Mouse (Mus musculus) Patski (cell line): ENCODE measurements around the gene Upf1. TPM values are rescaled to one million over a fixed set of nuclear protein-coding genes. Genes with fewer than 3 reads are reported as not detected.

ENCODE experiments used
- ATAC-seq: fragments of 100-300 bp; one replicate; pipeline ENCODE4 v1.8.0; 2021
- CTCF ChIA-PET: fragments of 350-600 bp; sonication (Branson Sonifier 250); formaldehyde crosslinking; loops from one replicate; lab custom pipeline; 2022; ENCODE audit warnings: inconsistent platforms; lab: Charles Lee
- POLR2A ChIA-PET: fragments of 350-600 bp; sonication (Branson Sonifier 250); formaldehyde crosslinking; loops from one replicate; lab custom pipeline; 2022; ENCODE audit warnings: antibody characterized with exemption, inconsistent platforms; lab: Charles Lee
- DNase-seq: peaks from one replicate; pipeline ENCODE4 v3.0.0-alpha.2; 2011; ENCODE audit warnings: low read depth, low spot score
- H3K27me3 ChIP-seq: fragments of 371-371 bp; one replicate; pipeline ENCODE4 v1.5.1; 2021
- CTCF ChIP-seq: fragments of 100-300 bp; IDR thresholded peaks from one replicate; pipeline ENCODE4 v1.5.1; 2021
- in situ Hi-C: fragments of 300-500 bp; cut with MboI; formaldehyde crosslinking; loops from 3 replicates; pipeline ENCODE4 v1.11.1; 2018; ENCODE audit warnings: low pct_unique_long_range_greater_than_20kb, mixed read lengths
- polyA plus RNA-seq: library from polyadenylated mRNA; unstranded; gene quantifications from one replicate; pipeline ENCODE4 v1.2.3, GENCODE M21; 2021

The Upf1 gene
- polyA plus RNA-seq, 1 experiment from 2014 or later, result 44.5 TPM

GRCm38 (mm10) chr8:70347443-70347842 is 5.6 kb downstream of the Upf1 start:
- DNase-seq (no peak), ATAC-seq (no peak)
- ChIA-PET POLR2A (no interaction called here), CTCF (interaction anchor here (1.2 kb wide), 1 partner anchor 11 kb away, joined by 3 read pairs; no protein-coding TSS in a partner anchor)
- in situ Hi-C loops, result no loop called here
- TF ChIP-seq CTCF, result no peak
- no peaks in the 10 kb centered on the region for H3K27me3 ChIP-seq

GRCm38 (mm10) chr8:70344279-70344678 is 8.8 kb downstream of the Upf1 start:
- ChIA-PET POLR2A (interaction anchor here (0.9 to 1.1 kb wide), 3 partner anchors 9 to 159 kb away, joined by 3 to 4 read pairs (median 3); partner anchors contain the start of gene Upf1), CTCF (interaction anchor here (0.7 to 1.6 kb wide), 3 partner anchors 9 to 52 kb away, joined by 3 to 5 read pairs (median 3); partner anchors contain the start of gene Upf1)
- in situ Hi-C loops, result loop anchor here (5.0 kb wide), 1 partner anchor 33 kb away; no protein-coding TSS in a partner anchor
- no peak for TF ChIP-seq CTCF
- H3K27me3 ChIP-seq, result no peaks in the 10 kb centered on the region
- DNase-seq (no peak), ATAC-seq (no peak)

DNA sequence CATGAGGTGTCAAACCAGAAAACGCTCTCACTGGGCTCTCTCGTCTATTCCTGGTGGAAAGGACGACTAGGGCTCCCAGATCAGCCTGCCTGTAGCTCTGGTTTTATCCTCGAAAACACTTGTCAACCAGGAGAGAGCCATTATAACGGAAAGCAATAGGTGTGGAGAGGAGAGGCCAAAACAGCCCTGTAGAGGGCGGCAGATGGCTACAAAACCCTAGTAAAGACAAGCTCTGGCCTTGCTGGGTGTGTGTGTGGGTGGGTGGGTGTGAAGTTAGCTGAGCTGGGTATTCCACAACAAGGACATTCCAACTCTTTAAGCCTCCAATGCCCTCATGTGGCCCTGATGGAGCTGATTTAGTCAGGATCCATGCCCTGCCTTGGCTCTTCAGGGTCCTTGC is 9.4 kb downstream of the Upf1 start:
- in situ Hi-C loops, result loop anchor here (5.0 kb wide), 1 partner anchor 34 kb away; no protein-coding TSS in a partner anchor
- no peak for ATAC-seq
- TF ChIP-seq CTCF, result no peak
- DNase-seq, result no peak
- ChIA-PET CTCF (interaction anchor here (0.7 to 2.4 kb wide), 6 partner anchors 9 to 161 kb away, joined by 3 to 7 read pairs (median 4); partner anchors contain the start of gene Upf1), POLR2A (interaction anchor here (0.9 to 1.5 kb wide), 4 partner anchors 9 to 160 kb away, joined by 3 to 4 read pairs (median 3); partner anchors contain the start of gene Upf1)
- H3K27me3 ChIP-seq, result no peaks in the 10 kb centered on the region

- DNase-seq (no peak), ATAC-seq (no peak)
- ChIA-PET POLR2A (interaction anchor here (1.1 to 1.5 kb wide), 3 partner anchors 10 to 160 kb away, joined by 3 read pairs; partner anchors contain the start of gene Upf1), CTCF (interaction anchor here (1.0 to 2.4 kb wide), 5 partner anchors 9 to 161 kb away, joined by 3 to 7 read pairs (median 3); no protein-coding TSS in a partner anchor)
- in situ Hi-C loops, result loop anchor here (5.0 kb wide), 1 partner anchor 34 kb away; no protein-coding TSS in a partner anchor
- no peaks in the 10 kb centered on the region for H3K27me3 ChIP-seq
- TF ChIP-seq CTCF, result no peak
These were observed 10.0 kb downstream of the Upf1 start for GRCm38 (mm10) chr8:70343076-70343475.

- POLR2A ChIA-PET, result no interaction called here
- no peak for TF ChIP-seq CTCF
- no peak for DNase-seq
- no peaks in the 10 kb centered on the region for H3K27me3 ChIP-seq
- in situ Hi-C loops, result loop anchor here (5.0 kb wide), 1 partner anchor 35 kb away; no protein-coding TSS in a partner anchor
- CTCF ChIA-PET, result interaction anchor here (1.4 to 2.4 kb wide), 2 partner anchors 16 to 41 kb away, joined by 3 to 7 read pairs; no protein-coding TSS in a partner anchor
- no peak for ATAC-seq
These were observed 11.1 kb downstream of the Upf1 start for GRCm38 (mm10) chr8:70342007-70342406.

- in situ Hi-C loops, result loop anchor here (5.0 kb wide), 1 partner anchor 37 kb away; no protein-coding TSS in a partner anchor
- ATAC-seq, result no peak
- ChIA-PET POLR2A (interaction anchor here (0.6 kb wide), 1 partner anchor 50 kb away, joined by 3 read pairs; no protein-coding TSS in a partner anchor), CTCF (interaction anchor here (1.4 kb wide), 1 partner anchor 164 kb away, joined by 4 read pairs; no protein-coding TSS in a partner anchor)
- no peak for DNase-seq
- H3K27me3 ChIP-seq, result no peaks in the 10 kb centered on the region
- TF ChIP-seq CTCF, result no peak
These were observed 12.4 kb downstream of the Upf1 start for GRCm38 (mm10) chr8:70340659-70341058.

DNA sequence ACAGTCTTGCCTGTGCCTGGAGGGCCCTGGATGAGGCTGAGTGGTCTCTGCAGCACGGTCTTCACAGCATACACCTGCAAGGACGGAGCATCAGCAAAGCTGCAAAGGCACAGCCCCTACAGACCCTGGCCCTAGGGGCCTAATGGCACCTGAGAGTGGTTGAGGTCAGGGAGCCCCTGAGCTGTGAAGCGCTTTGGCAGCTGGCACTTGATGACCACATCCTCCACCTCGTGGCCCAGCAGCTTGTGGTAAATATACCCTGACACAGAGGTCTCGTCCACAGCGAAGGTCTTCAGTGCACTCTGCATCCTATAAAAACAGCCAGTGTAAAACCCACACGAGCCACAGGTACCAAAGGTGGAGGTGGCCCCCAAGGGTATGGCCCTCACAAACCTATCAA is 14.1 kb downstream of the Upf1 start:
- in situ Hi-C loops, result no loop called here
- no peak for TF ChIP-seq CTCF
- DNase-seq (no peak), ATAC-seq (no peak)
- CTCF ChIA-PET, result interaction anchor here (0.9 kb wide), 1 partner anchor 11 kb away, joined by 3 read pairs; no protein-coding TSS in a partner anchor
- POLR2A ChIA-PET, result interaction anchor here (1.4 kb wide), 1 partner anchor 10 kb away, joined by 5 read pairs; no protein-coding TSS in a partner anchor
- no peaks in the 10 kb centered on the region for H3K27me3 ChIP-seq

- POLR2A ChIA-PET, result no interaction called here
- in situ Hi-C loops, result no loop called here
- no peaks in the 10 kb centered on the region for H3K27me3 ChIP-seq
- DNase-seq (no peak), ATAC-seq (no peak)
- no peak for TF ChIP-seq CTCF
- CTCF ChIA-PET, result no interaction called here
These were observed 20.2 kb downstream of the Upf1 start for GRCm38 (mm10) chr8:70332878-70333202.

- TF ChIP-seq CTCF, result no peak
- in situ Hi-C loops, result no loop called here
- DNase-seq, result no peak
- ChIA-PET CTCF (no interaction called here), POLR2A (no interaction called here)
- no peaks in the 10 kb centered on the region for H3K27me3 ChIP-seq
- ATAC-seq, result no peak
These were observed 20.8 kb downstream of the Upf1 start for GRCm38 (mm10) chr8:70332070-70332877.

DNA sequence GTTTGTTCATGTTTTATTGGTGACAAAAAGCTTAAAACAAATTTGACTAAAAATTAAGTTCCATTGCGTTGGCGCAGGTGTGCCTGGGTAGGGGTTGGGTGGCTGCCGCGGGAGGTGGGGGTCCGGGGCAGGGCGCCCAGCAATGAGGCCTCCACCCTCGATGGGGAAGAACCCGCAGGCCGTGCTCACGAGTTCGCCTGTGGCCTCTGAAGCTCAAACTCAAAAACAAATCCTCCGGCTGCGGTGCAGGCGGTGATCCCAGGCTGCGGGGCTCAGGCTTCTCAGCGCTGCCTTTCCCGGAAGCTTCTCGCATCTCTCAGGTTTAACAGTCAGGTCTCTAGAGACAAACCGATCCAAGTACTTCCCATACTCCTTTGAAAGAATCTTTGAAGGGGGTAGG is 21.6 kb downstream of the Upf1 start:
- POLR2A ChIA-PET, result no interaction called here
- DNase-seq (no peak), ATAC-seq (no peak)
- in situ Hi-C loops, result no loop called here
- CTCF ChIA-PET, result no interaction called here
- no peaks in the 10 kb centered on the region for H3K27me3 ChIP-seq
- TF ChIP-seq CTCF, result no peak
